Mouse (Mus musculus): Measurements from ENCODE around the gene Mtrr.
"Not testable (repeated sequence)": the region's sequence is repeated elsewhere in the genome, so short reads cannot be mapped to it uniquely, and the experiment has no call there.

Mtrr gene

DNA sequence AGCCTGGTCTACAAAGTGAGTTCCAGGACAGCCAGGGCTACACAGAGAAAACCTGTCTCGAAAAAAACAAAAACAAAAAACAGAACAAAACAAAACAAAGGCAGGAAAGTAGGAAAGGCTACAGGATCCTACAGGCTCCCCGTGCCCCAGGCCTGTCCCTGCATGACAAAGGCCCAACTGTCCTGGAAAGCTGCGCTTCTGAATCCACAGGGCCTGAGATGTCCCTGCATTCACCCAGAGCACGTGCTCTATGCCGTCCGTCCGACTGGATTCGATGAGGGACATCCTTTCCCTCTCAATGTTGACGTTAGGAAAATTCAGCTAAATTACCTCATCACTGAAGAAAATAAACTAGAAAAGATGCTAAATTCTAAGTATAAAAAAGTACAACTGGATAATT, 13.8 kb downstream of the Mtrr start:
- no peak for DNase-seq

DNA sequence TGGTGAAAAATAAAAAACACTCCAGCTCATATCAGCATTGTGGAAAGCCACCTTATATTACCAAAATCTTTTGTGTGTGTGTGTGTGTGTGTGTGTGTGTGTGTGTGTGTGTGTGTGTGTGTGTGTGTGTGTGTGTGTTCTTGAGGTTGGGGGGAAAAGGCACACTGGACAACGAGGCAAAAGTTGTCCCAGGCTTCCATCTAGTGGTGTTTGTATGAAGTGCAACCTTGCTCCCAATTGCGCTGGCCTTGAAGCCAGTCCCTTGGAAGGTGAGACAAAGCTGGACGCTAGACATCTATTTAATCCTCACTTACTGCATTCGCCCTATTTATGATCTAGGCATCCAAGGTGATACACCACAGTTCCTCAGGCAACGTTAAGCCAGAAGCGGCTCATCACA, 28.6 kb downstream of the Mtrr start:
- DNase-seq, result not testable (repeated sequence)

Measured in cerebellum, postnatal 25 days (tissue).